Comparison of ENCODE assay signal across 13 mouse cellular contexts in the genomic region with DNA sequence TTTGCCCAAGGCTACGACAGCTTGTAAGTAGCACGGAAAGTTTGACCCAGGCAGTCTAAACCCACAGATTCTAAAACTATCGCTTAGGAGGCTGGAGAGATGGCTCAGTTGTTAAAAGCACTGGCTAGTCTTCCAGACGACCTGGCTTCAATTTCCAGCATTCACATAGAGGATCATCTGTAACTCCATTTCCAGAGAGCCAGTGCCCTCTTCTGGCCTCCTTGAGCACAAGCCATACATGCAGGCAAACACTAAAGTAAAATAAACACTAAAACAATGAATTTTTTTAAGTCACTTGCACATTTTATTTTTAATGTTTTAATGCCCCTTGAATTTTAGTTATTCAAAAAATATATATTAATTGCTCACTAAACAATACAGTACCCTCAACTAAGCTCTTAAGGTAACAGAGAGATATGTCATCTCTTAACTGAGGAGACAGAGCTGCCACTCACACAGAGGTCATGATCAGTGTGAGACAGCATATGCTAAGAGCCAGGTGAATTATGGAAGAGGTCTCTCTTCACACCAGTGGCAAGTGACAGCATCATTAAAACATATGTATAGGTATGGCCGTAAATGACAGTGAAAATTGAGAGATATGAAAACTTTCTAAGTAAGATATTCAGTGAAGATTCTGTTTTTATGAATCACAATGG. TPM values are rescaled to one million over a fixed set of nuclear protein-coding genes. Genes with fewer than 3 reads are reported as not detected.
DNase-seq lines count a peak whose midpoint lies in the region; ATAC-seq and TF ChIP-seq lines count a peak whose summit lies in the region.
"Had no signal": no experiment of that assay in that cellular context is flagged by ENCODE, and none has a peak within 500 bp of the region (broad histone marks: within the 10 kb centered on the region; RNA-seq: fewer than 3 reads in every experiment).

No protein-coding gene starts in this region.

- no peaks in the 10 kb centered on the region for H3K9me3 ChIP-seq in kidney, postnatal 0 days (replicated peaks; ENCODE audit: low read length)
- no peaks in the 10 kb centered on the region for H3K9me3 ChIP-seq in E14TG2a.4 (ENCODE audit: low read length)
- no peaks in the 10 kb centered on the region for H3K9me3 ChIP-seq in limb, embryonic 11.5 days (ENCODE audit: control insufficient read depth, low read length)
- H3K9me3 ChIP-seq: forebrain, embryonic 15.5 days; lung, embryonic 15.5 days; neural tube, embryonic 13.5 days had no signal

- H3K36me3 ChIP-seq in kidney, postnatal 0 days (ENCODE audit: insufficient read depth, low read length), result no peaks in the 10 kb centered on the region
- no peaks in the 10 kb centered on the region for H3K36me3 ChIP-seq in E14TG2a.4 (ENCODE audit: insufficient read depth, low read length)
- H3K36me3 ChIP-seq in limb, embryonic 11.5 days (ENCODE audit: control insufficient read depth, insufficient read depth, low read length), result no peaks in the 10 kb centered on the region
- H3K36me3 ChIP-seq: forebrain, embryonic 15.5 days; lung, embryonic 15.5 days; neural tube, embryonic 13.5 days had no signal

- no peak overlapping the region for H3K27ac ChIP-seq in kidney, postnatal 0 days
- no peak overlapping the region for H3K27ac ChIP-seq in limb, embryonic 11.5 days (replicated peaks; ENCODE audit: low read depth, low read length)
- H3K27ac ChIP-seq: forebrain, embryonic 15.5 days; lung, embryonic 15.5 days; neural tube, embryonic 13.5 days had no signal

- peak; percentile 63 for TF ChIP-seq CTCF in kidney, postnatal 0 days (IDR thresholded peaks at IDR 0.05; ENCODE audit: low read depth)
- peak; percentile 17; the same call in 1 of the 2 replicates for TF ChIP-seq CTCF in E14TG2a.4 (conservative IDR thresholded peaks at IDR 0.05; ENCODE audit: low read length)

- H3K4me1 ChIP-seq in kidney, postnatal 0 days (replicated peaks; ENCODE audit: insufficient read depth, low read length), result no peaks in the 10 kb centered on the region
- no peaks in the 10 kb centered on the region for H3K4me1 ChIP-seq in E14TG2a.4 (replicated peaks; ENCODE audit: low read depth, low read length)
- no peaks in the 10 kb centered on the region for H3K4me1 ChIP-seq in limb, embryonic 11.5 days (ENCODE audit: control insufficient read depth, insufficient read depth, low read length)
- H3K4me1 ChIP-seq: lung, embryonic 15.5 days had no signal

- H3K27me3 ChIP-seq in kidney, postnatal 0 days (ENCODE audit: insufficient read depth, low read length), result no peaks in the 10 kb centered on the region
- no peaks in the 10 kb centered on the region for H3K27me3 ChIP-seq in E14TG2a.4 (ENCODE audit: insufficient read depth, low read length)
- no peaks in the 10 kb centered on the region for H3K27me3 ChIP-seq in limb, embryonic 11.5 days (ENCODE audit: control insufficient read depth, insufficient read depth, low read length)
- H3K27me3 ChIP-seq: forebrain, embryonic 15.5 days; lung, embryonic 15.5 days; neural tube, embryonic 13.5 days had no signal

- no peak overlapping the region for H3K4me2 ChIP-seq in kidney, postnatal 0 days (ENCODE audit: low read length)
- H3K4me2 ChIP-seq in limb, embryonic 11.5 days (ENCODE audit: low read depth, severe bottlenecking), result no peak overlapping the region
- H3K4me2 ChIP-seq: forebrain, embryonic 15.5 days; lung, embryonic 15.5 days; neural tube, embryonic 13.5 days had no signal

- no peak for ATAC-seq in kidney, postnatal 0 days (replicated peaks; ENCODE audit: low FRiP score, low read depth)
- ATAC-seq in limb, embryonic 11.5 days (ENCODE audit: insufficient number of reproducible peaks, low FRiP score, low TSS enrichment, low read depth), result no peak
- ATAC-seq: forebrain, embryonic 15.5 days had no signal

- DNase-seq in kidney, postnatal 0 days (ENCODE audit: low spot score), result peak; percentile 30
- no peak for DNase-seq in kidney, postnatal 25 days
- peak; percentile 24 for DNase-seq in ZHBTc4 (ENCODE audit: low read depth, low spot score)
- DNase-seq in limb, embryonic 11.5 days (ENCODE audit: low spot score), result peak; percentile 61
- DNase-seq in thymus, postnatal 10 days (ENCODE audit: low spot score in 2 of 2), result no peak
- DNase-seq in natural killer cell, adult 2 months (ENCODE audit: low spot score in 2 of 2), result no peak
- DNase-seq in ovary, adult 18-20 months (ENCODE audit: low spot score), result no peak
- DNase-seq: heart, postnatal 10 days had no signal

- 59% methylated on average over 5 of the region's 5 CpGs for WGBS in kidney, postnatal 0 days
- 36% methylated on average over 5 of the region's 5 CpGs for WGBS in limb, embryonic 11.5 days

- H3K4me3 ChIP-seq in kidney, postnatal 0 days (replicated peaks; ENCODE audit: low read depth, low read length), result no peak overlapping the region
- no peak overlapping the region for H3K4me3 ChIP-seq in E14TG2a.4 (replicated peaks; ENCODE audit: low read length)
- H3K4me3 ChIP-seq in limb, embryonic 11.5 days (ENCODE audit: low read depth, low read length), result no peak overlapping the region
- H3K4me3 ChIP-seq: forebrain, embryonic 15.5 days; lung, embryonic 15.5 days; neural tube, embryonic 13.5 days had no signal

- no peak overlapping the region for H3K9ac ChIP-seq in kidney, postnatal 0 days (ENCODE audit: low read depth, low read length)
- H3K9ac ChIP-seq in limb, embryonic 11.5 days (ENCODE audit: low read length), result no peak overlapping the region
- H3K9ac ChIP-seq: forebrain, embryonic 15.5 days; lung, embryonic 15.5 days; neural tube, embryonic 13.5 days had no signal

RNA-seq across cellular contexts. Expression of a gene that starts 30.8 kb away (rescaled TPM):
- polyA plus RNA-seq in kidney, postnatal 0 days (2015; fragmentation: Nextera tagmentation; extraction: Ambion mirVana), result 7.7 and 8.2 TPM in 2 replicates
- 24.6 and 26.3 TPM in 2 replicates for polyA plus RNA-seq in limb, embryonic 11.5 days (2014; fragmentation: Nextera tagmentation; extraction: Ambion mirVana)

RNA-seq across cellular contexts. Expression of a gene that starts 31.8 kb away (rescaled TPM):
- not detected in 2 replicates for polyA plus RNA-seq in kidney, postnatal 0 days (2015; fragmentation: Nextera tagmentation; extraction: Ambion mirVana)
- not detected in 2 replicates for polyA plus RNA-seq in limb, embryonic 11.5 days (2014; fragmentation: Nextera tagmentation; extraction: Ambion mirVana)
- polyA plus RNA-seq: forebrain, embryonic 15.5 days; kidney, embryonic 16.5 days; lung, embryonic 15.5 days; neural tube, embryonic 13.5 days had no signal

Comparison
In these comparisons a context has a peak if more than half of its experiments do, and no peak if none do; other contexts are left out.
1. DNase-seq: peak in kidney, postnatal 0 days (single experiment), ZHBTc4 (single experiment) and limb, embryonic 11.5 days (single experiment); none in kidney, postnatal 25 days (0 of 2), thymus, postnatal 10 days (0 of 2), natural killer cell, adult 2 months (0 of 2) and ovary, adult 18-20 months (single experiment).